Mouse (Mus musculus): ENCODE data around the gene Psg25.
"Not testable (repeated sequence)": the region's sequence is repeated elsewhere in the genome, so short reads cannot be mapped to it uniquely, and the experiment has no call there.

The Psg25 gene

DNA sequence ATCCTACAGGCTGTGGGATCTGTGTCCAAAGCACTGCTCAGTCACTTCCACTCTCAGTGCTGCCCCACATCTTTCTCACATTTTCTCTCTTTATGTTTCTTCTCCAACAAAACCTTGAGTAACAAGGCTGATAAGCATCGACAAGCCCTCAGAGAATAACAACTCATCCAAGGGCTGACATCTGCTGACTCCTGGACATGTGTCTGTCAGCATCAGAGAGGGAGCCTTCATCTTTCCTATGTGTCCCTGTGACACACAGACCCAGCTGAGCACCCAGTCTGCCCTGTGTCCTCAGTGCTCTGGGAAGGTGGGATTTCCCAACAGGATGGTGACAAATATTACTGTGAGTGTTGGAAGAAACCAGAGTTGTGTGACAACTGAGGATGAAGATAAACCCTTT is at the start of gene Psg25:
Gene Psg25, minus strand, starts transcription at position 101 of the 400 bp plus-strand sequence.
- DNase-seq (ENCODE audit: low read depth, low spot score) = no peak

DNA sequence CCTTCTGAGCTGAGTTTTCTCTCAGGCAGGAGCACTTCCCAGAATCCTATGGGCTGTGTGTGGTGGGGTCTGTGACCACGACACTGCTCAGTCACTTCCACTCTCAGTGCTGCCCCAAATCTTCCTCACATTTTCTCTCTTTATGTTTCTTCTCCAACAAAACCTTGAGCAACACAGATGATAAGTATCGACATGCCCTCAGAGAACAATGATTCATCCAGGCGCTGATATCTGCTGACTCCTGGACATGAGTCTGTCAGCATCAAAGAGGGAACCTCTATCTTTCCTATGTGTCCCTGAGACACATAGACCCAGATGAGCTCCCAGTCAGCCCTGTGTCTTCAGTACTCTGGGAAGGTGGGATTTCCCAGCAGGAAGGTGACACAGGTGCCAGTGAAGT is 35.1 kb upstream of the Psg25 start, which contains the start of gene Psg27:
Gene Psg27, minus strand, starts transcription at position 101 of the 400 bp plus-strand sequence.
- DNase-seq (ENCODE audit: low read depth, low spot score) = no peak

GRCm38 (mm10) chr7:18559850-18560249 is 27.8 kb upstream of the Psg25 start:
- no peak for DNase-seq (ENCODE audit: low read depth, low spot score)

DNA sequence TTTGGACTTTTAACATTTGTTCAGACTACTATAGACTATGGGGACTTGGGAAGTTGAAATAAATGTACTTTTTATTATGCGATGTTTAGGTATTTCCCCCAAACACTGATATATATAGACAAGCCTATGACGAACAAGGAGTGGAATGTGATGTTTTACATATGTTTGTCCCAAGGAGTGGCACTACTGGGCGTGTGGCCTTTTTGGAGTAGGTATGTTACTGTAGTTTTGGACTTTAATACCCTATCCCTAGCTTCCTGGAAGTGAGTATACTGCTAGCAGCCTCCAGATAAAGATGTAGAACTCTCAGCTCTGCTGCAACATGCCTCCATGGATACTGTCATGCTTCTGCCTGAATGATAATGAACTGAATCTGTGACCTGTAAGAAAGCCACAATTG is 23.7 kb upstream of the Psg25 start:
- DNase-seq (ENCODE audit: low read depth, low spot score) = not testable (repeated sequence)

DNA sequence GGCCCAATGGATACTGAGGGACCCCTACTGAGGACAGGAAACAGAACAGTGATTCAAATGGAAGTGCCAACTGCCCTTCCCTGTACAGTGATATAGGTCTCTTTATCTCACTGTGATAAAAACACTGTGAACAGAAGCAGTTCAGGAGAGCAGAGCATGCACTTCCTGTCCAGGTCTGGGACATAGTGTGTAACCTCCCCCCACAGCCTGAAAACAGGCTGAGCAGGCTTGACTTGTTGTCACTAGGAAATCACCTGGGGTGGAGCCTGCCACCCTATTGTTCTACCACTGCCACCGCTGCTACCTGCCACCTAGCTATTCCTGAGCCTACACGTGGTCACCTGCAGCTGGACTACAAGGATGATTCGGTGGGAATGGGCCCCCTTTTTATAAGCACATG is 1.4 kb upstream of the Psg25 start:
- no peak for DNase-seq (ENCODE audit: low read depth, low spot score)

GRCm38 (mm10) chr7:18524668-18525067 is 7.4 kb downstream of the Psg25 start:
- no peak for DNase-seq (ENCODE audit: low read depth, low spot score)

- DNase-seq (ENCODE audit: low read depth, low spot score) = not testable (repeated sequence)
These were observed 19.2 kb downstream of the Psg25 start for GRCm38 (mm10) chr7:18512848-18513247.

DNA sequence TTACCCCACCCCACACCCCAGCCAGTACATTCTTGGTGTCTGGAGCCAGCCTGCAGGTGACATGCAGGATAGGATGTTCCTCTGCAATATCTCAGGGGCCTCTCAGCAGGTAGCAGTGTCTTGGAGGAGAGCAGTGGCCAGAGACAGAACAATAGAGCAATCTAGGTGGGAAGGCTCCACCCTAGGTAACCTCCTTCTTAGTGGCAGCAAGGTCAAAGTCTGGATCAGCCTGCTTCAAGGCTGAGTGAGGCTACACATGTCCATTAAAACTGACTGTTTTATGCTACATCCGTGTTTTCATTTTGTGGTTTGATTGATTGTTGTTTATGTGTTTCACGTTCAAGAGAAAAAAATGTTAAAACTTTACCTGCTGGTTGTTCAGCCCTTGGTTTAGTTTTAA is 19.7 kb downstream of the Psg25 start:
- DNase-seq (ENCODE audit: low read depth, low spot score) = not testable (repeated sequence)

GRCm38 (mm10) chr7:18511479-18511878 is 20.6 kb downstream of the Psg25 start:
- DNase-seq (ENCODE audit: low read depth, low spot score) = no peak

DNA sequence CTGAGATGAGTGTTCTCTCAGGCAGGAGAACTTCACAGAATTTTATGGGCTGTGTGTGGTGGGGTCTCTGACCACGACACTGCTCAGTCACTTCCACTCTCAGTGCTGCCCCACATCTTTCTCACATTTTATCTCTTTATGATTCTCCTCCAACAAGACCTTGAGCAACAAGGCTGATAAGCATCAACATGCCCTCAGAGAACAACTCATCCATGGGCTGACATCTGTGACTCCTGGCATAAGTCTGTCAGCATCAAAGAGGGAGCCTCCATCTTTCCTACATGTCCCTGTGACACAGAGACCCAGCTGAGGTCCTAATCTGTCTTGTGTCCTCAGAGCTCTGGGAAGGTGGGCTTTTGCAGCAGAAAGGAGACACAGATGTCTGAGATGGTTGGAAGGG is 48.0 kb downstream of the Psg25 start, which contains the start of gene Psg26:
Gene Psg26, minus strand, starts transcription at position 101 of the 400 bp plus-strand sequence.
- no peak for DNase-seq (ENCODE audit: low read depth, low spot score)

All from retina, postnatal 7 days (tissue).